8 mouse cellular contexts compared by ENCODE assay signal in genomic region chr1:84363967-84364366, GRCm38 (mm10). TPM values are rescaled to one million over a fixed set of nuclear protein-coding genes. Genes with fewer than 3 reads are reported as not detected.
DNase-seq lines count a peak whose midpoint lies in the region; ATAC-seq and TF ChIP-seq lines count a peak whose summit lies in the region.

Gene Pid1, minus strand, starts transcription at chr1:84364180.

- H3K4me1 ChIP-seq in kidney, postnatal 0 days (replicated peaks; ENCODE audit: insufficient read depth, low read length), result no peaks in the 10 kb centered on the region; the same call in 1 of the 2 replicates
- H3K4me1 ChIP-seq in hindbrain, embryonic 16.5 days (ENCODE audit: control insufficient read depth, insufficient read depth, low read depth, low read length), result no peaks in the 10 kb centered on the region
- no peaks in the 10 kb centered on the region for H3K4me1 ChIP-seq in midbrain, embryonic 12.5 days

- H3K9me3 ChIP-seq in kidney, postnatal 0 days (replicated peaks; ENCODE audit: low read length), result no peaks in the 10 kb centered on the region
- no peaks in the 10 kb centered on the region for H3K9me3 ChIP-seq in hindbrain, embryonic 16.5 days (ENCODE audit: control insufficient read depth, low read length)
- H3K9me3 ChIP-seq in midbrain, embryonic 12.5 days, result no peaks in the 10 kb centered on the region

- TF ChIP-seq CTCF in kidney, postnatal 0 days (IDR thresholded peaks at IDR 0.05; ENCODE audit: low read depth), result no peak
- TF ChIP-seq CTCF in brain, embryonic 14.5 days (IDR thresholded peaks at IDR 0.05; ENCODE audit: borderline replicate concordance, extremely low read depth, insufficient read depth, insufficient read length), result no peak

- H3K27ac ChIP-seq in kidney, postnatal 0 days, result no peak within 1 kb of the TSS
- H3K27ac ChIP-seq in hindbrain, embryonic 16.5 days (ENCODE audit: low read depth, low read length), result no peak within 1 kb of the TSS
- H3K27ac ChIP-seq in midbrain, embryonic 12.5 days (replicated peaks), result no peak within 1 kb of the TSS

- no peak for DNase-seq in kidney, postnatal 0 days (ENCODE audit: low spot score)
- no peak for DNase-seq in kidney, postnatal 36 days
- DNase-seq in brain, embryonic 14.5 days (ENCODE audit: low read depth), result no peak
- DNase-seq in cerebellum, adult 18-20 months, result no peak
- no peak for DNase-seq in thymus, postnatal 4 days
- DNase-seq in frontal cortex, postnatal 25 days (ENCODE audit: low spot score in 2 of 2), result no peak

- TF ChIP-seq POLR2A in brain, embryonic 14.5 days (IDR thresholded peaks at IDR 0.05; ENCODE audit: borderline replicate concordance, extremely low read depth, insufficient read depth, insufficient read length, poor library complexity, severe bottlenecking), result no peak

- H3K4me3 ChIP-seq in kidney, postnatal 0 days (replicated peaks; ENCODE audit: low read depth, low read length), result no peak within 1 kb of the TSS
- no peak within 1 kb of the TSS for H3K4me3 ChIP-seq in hindbrain, embryonic 16.5 days (ENCODE audit: low read length)
- no peak within 1 kb of the TSS for H3K4me3 ChIP-seq in midbrain, embryonic 12.5 days

- no peak within 1 kb of the TSS for H3K4me2 ChIP-seq in kidney, postnatal 0 days (ENCODE audit: low read length)
- no peak within 1 kb of the TSS for H3K4me2 ChIP-seq in hindbrain, embryonic 16.5 days (ENCODE audit: low read length)
- no peak within 1 kb of the TSS for H3K4me2 ChIP-seq in midbrain, embryonic 12.5 days (replicated peaks)

- ATAC-seq in kidney, postnatal 0 days (replicated peaks; ENCODE audit: low FRiP score, low read depth), result no peak
- no peak for ATAC-seq in hindbrain, embryonic 16.5 days
- ATAC-seq in midbrain, embryonic 12.5 days (ENCODE audit: low FRiP score, low read depth), result no peak

- H3K36me3 ChIP-seq in kidney, postnatal 0 days (ENCODE audit: insufficient read depth, low read length), result no peaks in the 10 kb centered on the region
- no peaks in the 10 kb centered on the region for H3K36me3 ChIP-seq in hindbrain, embryonic 16.5 days (ENCODE audit: control insufficient read depth, insufficient read depth, low read length)
- H3K36me3 ChIP-seq in midbrain, embryonic 12.5 days, result no peaks in the 10 kb centered on the region

- WGBS in kidney, postnatal 0 days, result 85% methylated on average over 8 of the region's 8 CpGs
- WGBS in hindbrain, embryonic 16.5 days, result 93% methylated on average over 8 of the region's 8 CpGs
- 90% methylated on average over 8 of the region's 8 CpGs for WGBS in midbrain, embryonic 12.5 days

- no peaks in the 10 kb centered on the region for H3K27me3 ChIP-seq in kidney, postnatal 0 days (ENCODE audit: insufficient read depth, low read length)
- H3K27me3 ChIP-seq in hindbrain, embryonic 16.5 days (replicated peaks; ENCODE audit: control insufficient read depth, insufficient read depth, low read length), result no peaks in the 10 kb centered on the region
- H3K27me3 ChIP-seq in midbrain, embryonic 12.5 days, result no peaks in the 10 kb centered on the region

- no peak within 1 kb of the TSS for H3K9ac ChIP-seq in kidney, postnatal 0 days (ENCODE audit: low read depth, low read length)
- H3K9ac ChIP-seq in hindbrain, embryonic 16.5 days (ENCODE audit: low read depth, low read length), result no peak within 1 kb of the TSS
- H3K9ac ChIP-seq in midbrain, embryonic 12.5 days (replicated peaks), result no peak within 1 kb of the TSS

RNA-seq across cellular contexts. Expression of gene Pid1, which starts in this region (rescaled TPM):
- 21.2 and 22.9 TPM in 2 replicates for polyA plus RNA-seq in kidney, postnatal 0 days (2015; fragmentation: Nextera tagmentation; extraction: Ambion mirVana)
- polyA plus RNA-seq in brain, embryonic 14.5 days (2012; rRNA removed), result 24.7 and 49.9 TPM in 2 replicates
- polyA plus RNA-seq in hindbrain, embryonic 16.5 days (2015; fragmentation: Nextera tagmentation; extraction: Ambion mirVana), result 105 and 107 TPM in 2 replicates
- 45.4 and 62.4 TPM in 2 replicates for polyA plus RNA-seq in midbrain, embryonic 12.5 days (2016; fragmentation: Nextera tagmentation; extraction: Ambion mirVana)
